Mouse (Mus musculus) adrenal gland, postnatal 25 days (tissue): ENCODE results near the gene Nbea. TPM values are rescaled to one million over a fixed set of nuclear protein-coding genes. Genes with fewer than 3 reads are reported as not detected.

Experiments
- DNase-seq: peaks from one replicate; pipeline ENCODE4 v3.0.0; 2021; ENCODE audit warnings: mixed read lengths
- total RNA-seq: library from RNA; stranded (reverse); gene quantifications from 2 replicates; pipeline ENCODE4 v1.2.3, GENCODE M21; 2021

Gene Nbea
- total RNA-seq, 1 experiment from 2014 or later = 29.4 TPM

DNA sequence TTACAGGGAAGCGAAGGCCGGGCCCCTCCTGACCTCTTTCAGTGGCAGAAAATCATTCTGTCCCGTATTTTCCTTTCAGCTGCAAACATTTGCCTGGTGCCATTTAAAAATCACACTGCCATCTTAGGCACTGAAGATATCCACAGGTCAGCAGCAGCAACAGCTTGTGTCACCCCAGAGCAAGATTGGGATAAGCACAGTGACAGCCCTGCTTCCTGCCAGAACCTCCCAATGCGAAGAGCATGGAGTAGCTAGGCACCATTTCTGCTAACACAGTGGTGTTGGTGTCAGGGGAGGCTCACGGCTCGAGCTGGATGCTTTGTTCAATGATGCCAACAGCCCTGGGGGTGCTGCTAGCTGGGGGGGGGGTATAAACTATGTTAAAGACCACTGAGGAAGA lies 592.8 kb downstream of the Nbea start:
- no peak for DNase-seq

- DNase-seq = no peak
Measured at GRCm38 (mm10) chr3:55590291-55590690, 593.2 kb downstream of the Nbea start.

- no peak for DNase-seq
Measured at GRCm38 (mm10) chr3:55589402-55589944, 594.0 kb downstream of the Nbea start.

DNA sequence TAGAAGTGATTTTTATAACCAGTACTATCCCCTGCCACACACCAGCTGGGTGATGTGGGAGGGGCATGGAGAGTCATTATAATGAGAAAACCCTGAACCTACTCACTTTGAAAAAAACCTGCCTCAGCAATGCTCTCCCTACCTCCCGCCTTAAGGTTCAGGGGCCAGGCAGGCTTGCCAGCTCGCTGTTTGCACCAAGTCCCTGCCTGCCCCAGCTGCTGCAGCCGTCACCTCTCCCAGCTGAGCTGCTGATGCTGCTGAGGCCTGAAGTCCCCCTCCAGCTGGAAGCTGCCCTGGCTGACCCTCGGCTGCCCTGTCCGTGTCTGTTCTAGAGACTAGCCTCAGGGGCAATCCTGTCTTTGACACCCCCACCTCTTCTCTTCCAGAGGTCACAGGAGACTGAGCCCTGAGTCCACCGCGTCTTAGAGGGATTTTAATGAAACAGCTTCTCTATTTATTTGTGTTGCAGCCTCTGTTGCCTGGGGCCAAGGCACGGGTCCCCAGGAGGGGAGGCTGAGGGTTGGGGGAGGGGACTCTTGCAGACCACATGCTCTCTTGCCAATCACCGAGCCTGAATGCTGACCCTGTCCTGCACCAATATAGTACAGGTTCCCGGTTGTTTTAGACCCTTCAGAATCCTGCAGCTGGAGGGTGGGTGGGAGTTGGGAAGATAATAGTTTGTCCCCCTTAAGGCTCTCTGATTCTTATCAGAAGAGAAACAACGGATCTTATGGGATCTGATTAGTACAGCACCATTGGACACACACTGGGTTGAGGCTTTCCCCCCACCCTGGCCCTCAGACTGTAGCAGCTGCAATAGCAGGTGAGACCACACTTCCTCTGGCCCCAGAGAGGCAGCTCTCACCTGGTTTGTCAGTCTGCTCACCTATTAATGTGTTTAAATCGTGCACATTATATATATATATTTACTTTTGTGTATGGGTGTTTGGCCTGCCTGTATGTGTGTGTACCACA lies 595.2 kb downstream of the Nbea start:
- no peak for DNase-seq

DNA sequence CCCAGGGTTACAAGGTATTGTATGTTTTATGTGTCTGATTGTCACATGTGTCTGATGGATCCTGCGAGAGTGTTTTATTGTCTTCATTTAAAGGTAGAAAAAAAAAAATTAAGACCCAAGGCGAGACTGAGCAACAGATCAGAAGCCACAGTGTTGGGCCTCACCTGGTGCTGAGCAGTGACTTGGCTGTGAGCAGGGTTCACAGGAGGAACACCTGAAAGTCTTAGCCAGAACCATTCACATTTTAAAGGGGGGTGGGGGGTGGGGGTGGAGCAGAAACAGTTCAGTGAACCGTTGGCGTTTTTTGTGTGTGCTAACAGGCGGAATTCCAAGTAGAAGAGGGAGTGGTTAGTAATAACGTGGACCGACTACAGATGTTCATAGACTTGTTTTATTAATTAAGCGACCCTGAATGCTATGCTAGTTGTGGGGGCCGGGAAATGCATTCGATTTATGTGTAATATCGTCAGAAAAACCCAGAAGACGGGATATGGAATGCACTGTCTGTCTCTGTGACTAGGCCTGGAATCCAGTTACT lies 596.0 kb downstream of the Nbea start:
- DNase-seq = no peak
